Mouse (Mus musculus): Measurements from ENCODE around the gene Btbd9.

- TF ChIP-seq CTCF (IDR thresholded peaks at IDR 0.05; ENCODE audit: control insufficient read depth, insufficient read depth, low read length) (no peak), POLR2A (IDR thresholded peaks at IDR 0.05; ENCODE audit: borderline replicate concordance, control insufficient read depth, low read depth, low read length) (no peak)
Measured at GRCm38 (mm10) chr17:30550774-30551107, 25.5 kb downstream of the Btbd9 start.
